12 mouse cellular contexts compared by ENCODE assay signal in the genomic region with DNA sequence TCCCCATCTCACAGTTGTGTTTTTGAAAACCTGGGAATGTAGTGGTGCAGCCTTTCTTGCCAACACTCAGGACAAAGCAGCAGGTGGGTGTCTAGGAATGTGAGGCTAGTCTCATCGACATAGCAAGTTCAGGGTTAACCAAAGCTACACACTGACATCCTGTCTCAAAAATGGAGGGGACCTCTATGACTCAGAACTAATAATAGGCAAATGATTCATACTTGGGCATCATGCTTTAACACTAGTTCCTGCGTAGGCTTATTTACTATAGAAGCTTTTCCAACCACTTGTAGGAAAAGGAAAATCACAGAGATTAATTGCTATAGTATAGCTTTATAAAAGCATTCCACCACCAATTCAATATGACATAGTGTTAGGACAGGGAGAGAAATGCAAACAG.
DNase-seq lines count a peak whose midpoint lies in the region; ATAC-seq and TF ChIP-seq lines count a peak whose summit lies in the region.
"Had no signal": no experiment of that assay in that cellular context is flagged by ENCODE, and none has a peak within 500 bp of the region (broad histone marks: within the 10 kb centered on the region; RNA-seq: fewer than 3 reads in every experiment).

No protein-coding gene starts in this region.

- ATAC-seq in inflammation-experienced regulatory T-cells, adult 6 months: peak; percentile 35
- no peak for ATAC-seq in intestine, postnatal 0 days
- ATAC-seq: intestine, embryonic 16.5 days had no signal

- no peak overlapping the region for H3K4me2 ChIP-seq in intestine, postnatal 0 days (replicated peaks; ENCODE audit: low read depth)
- H3K4me2 ChIP-seq: midbrain, embryonic 12.5 days had no signal

- no peaks in the 10 kb centered on the region for H3K27me3 ChIP-seq in intestine, postnatal 0 days (replicated peaks; ENCODE audit: control insufficient read depth, insufficient read depth, low read length)
- H3K27me3 ChIP-seq: midbrain, embryonic 12.5 days had no signal

- H3K9ac ChIP-seq in intestine, postnatal 0 days (ENCODE audit: low read depth, low read length): no peak overlapping the region
- H3K9ac ChIP-seq: liver, embryonic 14.5 days; midbrain, embryonic 12.5 days had no signal

- no peak overlapping the region for H3K4me3 ChIP-seq in layer of hippocampus, adult 2 months
- no peak overlapping the region for H3K4me3 ChIP-seq in brown adipose tissue, adult 24 weeks (ENCODE audit: insufficient read depth, low read depth, low read length)
- H3K4me3 ChIP-seq in intestine, postnatal 0 days (ENCODE audit: low read depth, low read length): no peak overlapping the region
- H3K4me3 ChIP-seq: midbrain, embryonic 12.5 days had no signal

- H3K4me1 ChIP-seq in brown adipose tissue, adult 24 weeks (ENCODE audit: control insufficient read depth, insufficient read depth, insufficient read length, low read length): peaks cover 3% of the 10 kb centered on the region; the same call in 1 of the 2 replicates
- H3K4me1 ChIP-seq in intestine, postnatal 0 days (replicated peaks; ENCODE audit: control insufficient read depth, insufficient read depth, low read length): no peaks in the 10 kb centered on the region
- H3K4me1 ChIP-seq: midbrain, embryonic 12.5 days had no signal

- peaks cover 8% of the 10 kb centered on the region; the same call in 1 of the 2 replicates for H3K36me3 ChIP-seq in intestine, postnatal 0 days (ENCODE audit: control insufficient read depth, insufficient read depth)

- TF ChIP-seq CTCF in layer of hippocampus, adult 2 months (conservative IDR thresholded peaks at IDR 0.05): no peak
- TF ChIP-seq CTCF in intestine, postnatal 0 days (IDR thresholded peaks at IDR 0.05; ENCODE audit: low read depth): no peak

- H3K27ac ChIP-seq in layer of hippocampus, adult 2 months: peak overlapping the region; percentile 11; the same call in 1 of the 2 replicates
- 0 out of 2 replicates have a peak overlapping the region, but pooled peaks have one; percentile 12 for H3K27ac ChIP-seq in brown adipose tissue, adult 24 weeks (replicated peaks; ENCODE audit: low read depth, low read length)
- H3K27ac ChIP-seq in intestine, postnatal 0 days (ENCODE audit: low read depth, low read length): no peak overlapping the region
- H3K27ac ChIP-seq: liver, embryonic 14.5 days; midbrain, embryonic 12.5 days had no signal

- DNase-seq in layer of hippocampus, adult 2 months (ENCODE audit: low spot score in 2 of 2): no peak
- no peak for DNase-seq in layer of hippocampus, adult 18-20 months (ENCODE audit: low spot score in 2 of 2)
- DNase-seq in Muller cell, postnatal 12 days (ENCODE audit: inconsistent ontology term): peak; percentile 79
- no peak for DNase-seq in frontal cortex, postnatal 25 days (ENCODE audit: low spot score in 2 of 2)
- DNase-seq in liver: no peak
- DNase-seq: thymus, adult 2 months had no signal

- no peaks in the 10 kb centered on the region for H3K9me3 ChIP-seq in intestine, postnatal 0 days (ENCODE audit: control insufficient read depth)
- H3K9me3 ChIP-seq: midbrain, embryonic 12.5 days had no signal

- 56% methylated on average over 2 of the region's 2 CpGs for WGBS in intestine, postnatal 0 days
